Mouse (Mus musculus) inflammation-experienced regulatory T-cells, adult 6 months (primary cell): ENCODE results near the gene Tmem106a. TPM values are rescaled to one million over a fixed set of nuclear protein-coding genes. Genes with fewer than 3 reads are reported as not detected.
"Not testable (repeated sequence)": the region's sequence is repeated elsewhere in the genome, so short reads cannot be mapped to it uniquely, and the experiment has no call there.

Source experiments
- ATAC-seq: one replicate; pipeline ENCODE4 v1.8.0; 2017
- polyA plus RNA-seq, 3 experiments: library from polyadenylated mRNA; unstranded; fragments of 100-300 nt; shearing (Covaris generic); gene quantifications; one replicate each; pipeline ENCODE4 v1.2.1; 2017

Tmem106a gene
- 10 to 100 TPM; 15.6 to 19.0 (median 16.8) TPM for polyA plus RNA-seq

GRCm38 (mm10) chr11:101582054-101583035 lies at the start of gene Tmem106a:
Gene Tmem106a (plus strand): TSS chr11:101582242.
- ATAC-seq: peak; percentile 65

DNA sequence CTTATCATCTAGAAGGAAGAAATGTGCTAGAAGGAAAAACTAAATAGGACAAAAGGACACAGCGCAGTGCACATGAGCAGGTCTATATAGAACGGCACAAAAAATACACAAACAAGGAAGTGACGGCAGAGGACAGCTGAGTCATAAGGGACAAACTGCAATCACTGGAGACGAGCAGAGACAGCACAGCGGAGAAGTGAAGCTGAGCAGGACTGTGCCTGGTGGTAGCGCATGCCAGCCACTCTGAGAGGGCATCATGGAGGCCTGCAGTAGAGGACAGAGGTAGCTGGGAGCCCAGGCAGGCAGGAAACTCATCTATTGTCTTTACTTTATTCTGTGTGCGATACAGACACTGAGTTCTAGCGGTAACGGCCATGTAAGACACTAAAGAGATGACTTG lies 38.5 kb upstream of the Tmem106a start:
- ATAC-seq: no peak

- no peak for ATAC-seq
Measured at GRCm38 (mm10) chr11:101544132-101544531, 37.9 kb upstream of the Tmem106a start.

- ATAC-seq: no peak
Measured at GRCm38 (mm10) chr11:101548526-101548925, 33.5 kb upstream of the Tmem106a start.

DNA sequence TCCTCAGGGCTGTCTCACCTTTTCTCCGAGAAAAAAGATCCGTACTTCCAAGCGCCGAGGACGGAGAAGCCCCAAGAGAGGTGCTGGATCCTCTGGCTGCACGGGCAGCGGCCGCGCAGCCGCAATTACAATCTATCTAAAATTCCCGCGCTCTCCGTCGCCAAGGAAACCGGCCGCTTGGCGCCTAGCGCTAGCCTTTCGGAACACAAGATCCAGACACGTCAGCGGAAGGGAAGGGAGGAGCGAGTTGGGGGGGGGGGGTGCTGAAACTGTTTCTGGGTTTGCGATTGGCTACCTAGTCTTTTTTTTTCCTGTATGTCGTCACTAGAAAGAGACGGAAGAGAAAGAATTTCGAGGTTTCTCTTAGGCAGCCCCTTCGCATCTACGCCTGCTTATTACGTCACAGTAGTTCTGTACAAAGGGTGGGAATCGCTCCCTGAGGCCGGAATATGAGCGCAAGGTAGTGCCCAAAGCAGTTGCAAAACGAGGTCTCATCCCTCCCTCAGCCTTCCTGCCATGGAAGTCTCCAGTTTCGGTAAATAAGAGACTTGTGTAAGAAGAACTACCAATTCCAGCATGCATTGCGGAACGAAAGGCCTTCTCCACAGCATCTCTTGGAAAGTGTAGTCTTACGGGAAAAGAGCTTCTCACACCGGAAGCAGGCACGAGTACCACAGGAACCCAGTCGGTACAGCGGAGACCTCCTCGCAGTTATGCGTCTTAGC lies 30.1 kb upstream of the Tmem106a start, which contains the start of the genes Brca1 and Nbr1:
Brca1 (minus strand) TSS at position 205 of the 725 bp plus-strand sequence.
Nbr1 (plus strand) TSS at position 399 of the 725 bp plus-strand sequence.
- ATAC-seq: peak; percentile 60

DNA sequence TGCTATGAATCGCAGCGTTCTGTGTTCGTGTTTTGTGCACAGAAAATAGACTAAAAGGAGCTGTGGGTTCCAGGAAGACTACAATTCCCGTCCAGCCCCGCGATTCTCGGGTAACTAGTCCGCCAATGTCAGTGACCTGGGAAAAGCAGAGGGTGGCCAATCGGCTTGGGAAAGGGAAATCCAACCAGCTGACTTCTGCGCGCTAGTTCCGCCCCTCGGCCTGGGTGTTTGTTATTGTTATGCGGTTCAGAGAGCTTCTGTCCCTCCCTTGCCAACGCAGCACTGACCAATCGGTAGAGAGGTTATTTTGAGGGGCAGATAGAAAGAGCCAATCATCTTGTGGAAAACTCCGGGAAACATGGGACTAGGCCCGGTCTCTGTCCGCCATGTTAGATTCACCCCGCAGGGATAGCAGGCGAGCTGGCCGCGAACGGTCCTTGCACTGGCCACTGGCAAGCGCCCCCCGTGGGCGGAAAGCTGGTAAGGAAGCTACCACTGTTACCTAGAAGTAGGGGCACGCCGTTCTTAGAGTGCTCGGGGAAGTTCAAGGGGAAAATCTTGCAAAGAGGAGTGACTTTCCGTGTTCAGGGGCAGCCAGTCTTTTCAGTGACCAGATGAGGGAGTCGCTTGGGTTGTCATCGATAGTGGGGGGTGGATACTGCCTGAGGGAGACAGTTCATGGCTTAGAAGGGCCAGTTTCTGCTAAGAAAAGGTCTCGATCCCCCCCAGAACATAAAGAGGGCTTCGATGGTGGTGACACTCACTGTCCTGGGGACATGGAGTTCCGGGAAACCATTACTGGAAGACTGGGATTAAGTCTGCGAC lies 29.4 kb upstream of the Tmem106a start:
- peak; percentile 90 for ATAC-seq

- no peak for ATAC-seq
Measured at GRCm38 (mm10) chr11:101553354-101553930, 28.6 kb upstream of the Tmem106a start.

GRCm38 (mm10) chr11:101556541-101556940 lies 25.5 kb upstream of the Tmem106a start:
- ATAC-seq: no peak

DNA sequence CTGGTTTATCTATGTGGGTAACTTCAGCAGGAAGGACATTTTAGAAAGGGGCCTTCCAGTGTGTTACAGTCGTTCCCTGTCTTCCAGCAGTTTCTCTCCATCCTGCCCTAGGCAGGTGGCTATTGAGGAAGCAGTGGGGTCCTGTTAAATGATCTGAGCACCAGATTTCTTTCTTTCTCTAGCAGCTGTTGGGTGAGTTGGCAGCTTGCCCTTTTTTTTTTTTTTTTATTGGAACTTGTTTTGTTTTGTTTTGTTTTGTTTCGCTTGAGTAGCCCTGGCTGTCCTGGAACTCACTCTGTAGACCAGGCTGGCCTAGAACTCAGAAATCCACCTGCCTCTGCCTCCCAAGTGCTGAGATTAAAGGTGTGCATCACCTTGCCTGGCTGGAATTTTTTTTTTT lies 25.1 kb upstream of the Tmem106a start:
- no peak for ATAC-seq

DNA sequence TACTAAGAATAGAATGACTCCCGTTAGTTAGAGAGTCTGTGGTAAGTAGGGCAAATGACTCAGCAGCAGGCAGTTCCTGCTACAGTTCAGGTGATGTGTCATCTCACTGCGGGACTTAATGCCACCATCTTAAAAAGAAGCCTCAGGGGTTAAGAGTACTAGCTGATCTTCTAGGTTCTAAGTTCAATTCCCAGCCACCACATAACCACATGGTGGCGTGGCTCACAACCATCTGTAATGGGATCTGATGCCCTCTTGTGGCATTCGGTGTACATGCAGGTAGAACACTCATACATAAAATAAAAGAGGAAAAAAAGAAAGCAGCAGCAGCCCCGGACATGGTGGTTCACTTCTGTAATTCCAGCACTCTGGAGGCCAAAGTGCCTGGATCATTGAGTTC lies 19.7 kb upstream of the Tmem106a start:
- peak; percentile 71 for ATAC-seq

- ATAC-seq: no peak
Measured at GRCm38 (mm10) chr11:101568421-101568820, 13.6 kb upstream of the Tmem106a start.

DNA sequence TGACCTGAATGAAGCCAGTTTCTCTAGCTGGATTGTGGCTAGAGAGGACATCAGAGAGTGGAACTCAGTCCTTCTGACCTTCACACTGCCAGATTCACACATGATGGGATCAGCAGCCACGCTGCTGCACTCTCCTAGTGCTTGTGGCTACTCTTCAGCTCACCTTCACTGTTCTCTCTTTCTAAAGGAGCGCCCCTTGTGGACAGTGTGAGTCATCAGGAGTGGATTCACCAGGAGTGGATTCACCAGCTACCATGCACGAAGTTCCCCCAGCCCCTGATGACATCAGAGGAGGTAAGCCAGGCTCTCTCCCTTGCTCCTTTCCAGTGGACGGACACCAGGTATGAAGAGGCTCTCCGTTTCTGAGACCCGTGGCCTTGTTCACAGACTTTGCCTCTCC lies 5.9 kb upstream of the Tmem106a start:
- ATAC-seq: no peak

DNA sequence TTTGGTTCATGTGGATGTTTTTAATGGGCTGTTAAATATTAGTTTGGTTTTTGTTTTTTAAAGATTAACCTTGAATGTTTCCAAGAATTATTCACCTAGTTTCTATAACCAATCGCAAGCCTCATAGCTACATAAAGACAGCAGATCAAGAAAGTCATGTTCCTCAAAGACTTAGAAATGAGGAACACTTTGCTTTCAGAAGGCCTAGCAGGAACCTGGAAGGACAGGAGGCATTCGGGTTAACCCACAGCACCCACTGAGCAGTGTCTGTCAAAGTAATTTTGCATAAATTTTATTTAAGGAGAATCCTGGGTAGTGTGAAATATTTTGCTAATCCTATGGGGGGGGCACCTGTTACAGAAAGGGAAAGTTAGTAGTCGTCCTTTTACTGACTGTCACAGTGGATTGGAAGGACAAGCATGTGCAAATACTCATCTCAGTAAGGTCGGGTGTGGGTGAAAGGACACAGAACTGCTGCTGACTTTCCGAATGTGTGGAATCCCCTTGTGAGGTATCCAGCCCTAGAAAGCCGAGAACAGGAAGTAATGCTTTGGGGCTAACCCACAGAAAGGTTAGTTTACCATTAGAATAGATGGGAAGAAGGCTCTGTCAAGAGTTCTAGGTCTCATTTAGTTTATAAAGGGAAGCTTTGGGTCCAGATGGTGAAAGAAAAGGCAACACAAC lies 819 bp upstream of the Tmem106a start:
- ATAC-seq: no peak

DNA sequence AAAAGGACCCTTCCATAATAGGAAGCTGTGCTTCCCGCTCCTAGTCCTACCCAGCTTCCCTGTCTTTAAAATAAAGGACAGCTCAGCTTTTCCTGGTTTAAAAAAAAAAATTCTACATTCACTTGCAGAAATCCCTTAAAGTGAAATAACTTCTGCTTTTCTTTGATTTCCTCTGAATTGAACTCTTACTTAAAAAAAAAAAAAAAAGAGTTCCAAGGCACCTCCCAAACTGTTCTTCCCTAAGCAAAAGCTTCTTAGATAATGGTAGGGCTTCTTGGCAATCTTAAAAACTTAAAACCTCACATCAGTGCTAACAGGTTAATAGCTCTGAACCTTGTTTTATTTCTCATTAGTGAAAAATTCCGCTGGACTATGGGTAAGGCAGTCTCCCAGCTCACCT lies 1.2 kb downstream of the Tmem106a start:
- no peak for ATAC-seq

DNA sequence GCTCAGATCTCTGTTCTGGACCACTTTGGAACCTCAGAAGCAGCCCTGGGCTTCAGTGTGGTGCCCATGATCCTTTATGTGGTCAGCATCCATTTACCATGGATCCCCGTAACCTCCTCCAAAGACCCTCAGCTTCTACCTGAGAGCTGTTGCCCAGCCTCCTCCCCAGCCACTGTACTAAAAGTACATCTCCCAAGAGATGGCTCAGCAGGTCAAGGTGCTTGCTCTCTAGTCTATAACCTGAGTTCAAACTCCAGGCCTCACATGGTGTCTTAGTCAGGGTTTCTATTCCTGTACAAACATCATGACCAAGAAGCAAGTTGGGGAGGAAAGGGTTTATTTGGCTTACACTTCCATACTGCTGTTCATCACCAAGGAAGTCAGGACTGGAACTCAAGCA lies 3.0 kb downstream of the Tmem106a start:
- ATAC-seq: not testable (repeated sequence)

DNA sequence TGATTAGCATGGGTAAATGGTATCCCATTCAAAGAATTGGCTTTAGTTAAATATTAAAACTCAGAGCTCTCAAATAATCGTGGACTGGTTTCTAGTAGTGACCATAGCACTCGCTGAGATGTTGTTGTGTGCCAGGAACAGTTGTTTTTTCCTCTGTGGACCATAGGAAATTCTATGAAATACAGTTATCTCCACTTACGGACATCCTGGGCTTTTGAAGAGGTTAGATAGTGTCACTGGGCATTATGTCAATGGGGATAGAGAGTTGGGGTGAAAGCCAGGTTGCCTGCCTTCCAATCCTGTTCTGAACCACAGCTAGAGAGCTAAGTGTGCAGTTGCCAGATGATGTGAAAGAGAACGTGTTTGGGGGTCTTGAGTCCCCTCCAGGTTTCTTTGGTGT lies 3.8 kb downstream of the Tmem106a start:
- no peak for ATAC-seq

GRCm38 (mm10) chr11:101587676-101588075 lies 5.6 kb downstream of the Tmem106a start:
- ATAC-seq: no peak

DNA sequence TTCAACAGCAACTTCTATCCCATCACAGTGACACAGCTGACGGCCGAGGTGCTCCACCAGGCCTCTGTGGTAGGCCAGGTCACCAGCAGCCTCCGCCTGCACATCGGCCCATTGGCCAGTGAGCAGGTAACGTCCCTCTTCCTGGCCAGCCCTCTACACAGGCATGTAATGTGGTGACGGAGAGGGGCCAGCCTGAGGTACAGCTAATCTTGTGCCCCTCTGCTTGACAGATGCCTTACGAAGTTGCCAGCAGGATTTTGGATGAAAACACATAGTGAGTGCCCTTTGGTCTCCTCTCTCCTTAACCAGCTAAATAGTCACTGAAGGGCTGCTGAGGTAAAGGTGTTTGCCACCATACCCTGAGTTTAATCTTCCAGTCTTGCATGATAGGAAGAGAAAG lies 6.8 kb downstream of the Tmem106a start:
- no peak for ATAC-seq

DNA sequence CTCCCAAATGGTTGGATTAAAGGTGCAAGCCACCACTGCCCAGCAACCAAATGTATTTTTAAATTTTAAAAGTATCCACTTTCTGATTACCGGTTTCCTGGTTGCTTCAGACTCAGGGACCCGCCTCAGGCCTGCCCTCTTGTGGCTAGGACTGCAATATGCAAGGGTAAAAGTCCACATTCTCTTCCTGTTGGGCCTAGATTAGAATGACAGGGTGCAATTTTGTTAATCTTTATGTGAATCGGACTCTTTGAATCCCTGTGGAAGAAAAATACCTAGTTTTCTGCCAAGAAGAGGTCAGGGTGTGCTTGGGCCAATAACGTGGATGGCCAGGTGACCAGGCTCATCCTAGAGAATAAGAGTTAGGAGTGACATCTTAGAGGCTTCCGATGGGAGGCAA lies 7.4 kb downstream of the Tmem106a start:
- ATAC-seq: peak; percentile 60

- ATAC-seq: no peak
Measured at GRCm38 (mm10) chr11:101589989-101590624, 8.1 kb downstream of the Tmem106a start.

DNA sequence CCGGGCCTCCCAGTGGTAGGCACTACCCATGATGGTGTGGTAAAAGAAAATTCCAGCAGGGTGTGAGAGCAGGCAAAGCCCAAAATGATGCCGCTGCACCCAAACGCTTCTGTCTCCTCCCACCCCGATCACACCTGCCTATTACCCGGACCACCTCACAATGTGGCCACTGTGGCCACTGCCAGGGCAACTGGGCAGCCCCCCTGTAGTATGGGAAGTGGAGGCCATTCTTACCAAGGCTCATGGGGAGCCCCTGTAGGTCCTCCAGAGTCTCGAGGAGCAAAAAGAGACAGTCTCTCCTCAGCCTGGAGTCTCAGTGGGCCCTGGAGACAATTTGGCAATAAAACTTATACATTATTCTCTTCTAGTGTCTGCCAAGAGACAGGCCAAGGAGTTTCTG lies 17.1 kb downstream of the Tmem106a start, which contains the start of gene Gm11634:
Gm11634 (minus strand) TSS at position 101 of the 400 bp plus-strand sequence.
- no peak for ATAC-seq
